Mouse (Mus musculus): ENCODE measurements around the gene Fnbp4.
"Not testable (repeated sequence)": the region's sequence is repeated elsewhere in the genome, so short reads cannot be mapped to it uniquely, and the experiment has no call there.

Gene Fnbp4

GRCm38 (mm10) chr2:90782901-90783486 is 37.8 kb downstream of the Fnbp4 start:
- peak; percentile 52 for DNase-seq (ENCODE audit: low spot score)

- DNase-seq (ENCODE audit: low spot score): no peak
These were observed 43.0 kb downstream of the Fnbp4 start for GRCm38 (mm10) chr2:90788126-90788525.

GRCm38 (mm10) chr2:90808241-90809126 is 63.3 kb downstream of the Fnbp4 start:
- DNase-seq (ENCODE audit: low spot score): no peak

- no peak for DNase-seq (ENCODE audit: low spot score)
These were observed 65.6 kb downstream of the Fnbp4 start for GRCm38 (mm10) chr2:90810751-90811150.

- DNase-seq (ENCODE audit: low spot score): no peak
These were observed 70.1 kb downstream of the Fnbp4 start for GRCm38 (mm10) chr2:90815266-90815665.

- no peak for DNase-seq (ENCODE audit: low spot score)
These were observed 71.0 kb downstream of the Fnbp4 start for GRCm38 (mm10) chr2:90816144-90816543.

GRCm38 (mm10) chr2:90818710-90819109 is 73.5 kb downstream of the Fnbp4 start:
- no peak for DNase-seq (ENCODE audit: low spot score)

- DNase-seq (ENCODE audit: low spot score): no peak
These were observed 75.7 kb downstream of the Fnbp4 start for GRCm38 (mm10) chr2:90820894-90821293.

- no peak for DNase-seq (ENCODE audit: low spot score)
These were observed 77.8 kb downstream of the Fnbp4 start for GRCm38 (mm10) chr2:90822978-90823377.

- DNase-seq (ENCODE audit: low spot score): no peak
These were observed 78.6 kb downstream of the Fnbp4 start for GRCm38 (mm10) chr2:90823781-90824180.

- DNase-seq (ENCODE audit: low spot score): not testable (repeated sequence)
These were observed 79.4 kb downstream of the Fnbp4 start for GRCm38 (mm10) chr2:90824528-90824927.

- DNase-seq (ENCODE audit: low spot score): no peak
These were observed 80.5 kb downstream of the Fnbp4 start for GRCm38 (mm10) chr2:90825515-90826172.

GRCm38 (mm10) chr2:90828739-90829138 is 83.6 kb downstream of the Fnbp4 start:
- DNase-seq (ENCODE audit: low spot score): no peak

Data from retina, embryonic 14.5 days (tissue).